Mouse (Mus musculus): ENCODE data around the gene Arpin. TPM values are rescaled to one million over a fixed set of nuclear protein-coding genes. Genes with fewer than 3 reads are reported as not detected.

Arpin gene
- total and polyA plus RNA-seq, 3 experiments = not detected

DNA sequence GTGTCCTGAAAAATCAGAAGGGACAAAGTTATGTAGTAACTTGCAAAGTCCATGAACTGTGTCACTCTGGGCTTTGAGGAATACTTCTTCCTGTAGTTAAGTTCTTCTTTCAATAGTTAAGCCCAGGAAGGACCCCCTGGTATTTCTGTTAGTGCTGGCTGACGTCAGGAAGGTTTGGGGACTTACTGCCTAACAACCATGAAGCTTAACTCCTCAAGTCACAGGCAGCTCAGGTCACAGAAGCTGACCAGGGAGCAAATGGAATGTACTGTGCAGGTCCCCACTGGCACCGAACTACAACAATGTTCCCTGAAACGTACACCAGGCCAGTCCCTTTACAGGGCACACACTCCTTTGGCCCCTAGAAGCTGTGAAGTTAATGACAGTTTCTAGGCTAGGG lies 39.9 kb downstream of the Arpin start:
- in situ Hi-C loops (cut with MboI; ENCODE audit: low pct_ligation_motif_present, low pct_unique_long_range_greater_than_20kb, low sequenced_read_pairs) = no loop called here
- H3K36me3 ChIP-seq (replicated peaks in 1 of 2; ENCODE audit: control insufficient read depth in 1 of 2, insufficient read depth in 1 of 2, low read length in 1 of 2) = peaks cover 44 to 91% of the 10 kb centered on the region in 2 experiments

DNA sequence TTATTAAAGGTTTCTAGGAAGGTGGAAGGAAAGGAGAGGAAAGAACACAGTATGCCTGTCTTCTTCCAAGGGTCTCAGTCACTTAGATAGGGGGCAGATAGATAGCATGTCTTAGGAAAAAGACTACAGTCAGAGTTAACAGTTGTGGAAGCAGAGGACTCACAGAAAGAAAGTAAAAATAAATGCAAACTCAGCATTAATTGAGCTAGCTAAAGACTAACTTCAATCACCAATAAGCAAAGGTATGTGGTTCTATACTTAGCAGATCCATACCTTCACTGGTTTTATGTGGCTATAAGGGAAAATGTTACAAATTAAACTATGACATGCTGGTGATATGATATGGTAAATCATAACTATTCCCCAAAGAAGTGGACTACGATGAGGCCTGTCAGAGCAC lies 40.4 kb downstream of the Arpin start:
- H3K36me3 ChIP-seq (replicated peaks in 1 of 2; ENCODE audit: control insufficient read depth in 1 of 2, insufficient read depth in 1 of 2, low read length in 1 of 2) = peaks cover 46 to 89% of the 10 kb centered on the region in 2 experiments
- peak; percentile 91 for TF ChIP-seq MAFK (IDR thresholded peaks at IDR 0.05; ENCODE audit: insufficient replicate concordance, low read length)
- no peak for TF ChIP-seq MEF2A (IDR thresholded peaks at IDR 0.05; ENCODE audit: borderline replicate concordance, low read depth, low read length)
- dilution Hi-C loops (cut with MboI; ENCODE audit: extremely low pct_ligation_motif_present, extremely low pct_unique_long_range_greater_than_20kb, low sequenced_read_pairs) = no loop called here

More for the DNA sequence above, 39.9 kb downstream of the Arpin start:
- H3K4me1 ChIP-seq (ENCODE audit: control insufficient read depth in 1 of 2, insufficient read depth in 2 of 2) = no peaks in the 10 kb centered on the region
- H3K27ac ChIP-seq (ENCODE audit: insufficient read depth, low read depth) = no peak overlapping the region
- H3K9me3 ChIP-seq (replicated peaks; ENCODE audit: low read length) = no peaks in the 10 kb centered on the region
- no peak overlapping the region for H3K4me3 ChIP-seq (replicated peaks in 1 of 3; ENCODE audit: low read depth in 2 of 3, low read length in 2 of 3, poor library complexity in 1 of 3)
- no peaks in the 10 kb centered on the region for H3K27me3 ChIP-seq (replicated peaks)
- TF ChIP-seq EP300 (IDR thresholded peaks at IDR 0.05; ENCODE audit: low read length) (no peak), CHD2 (IDR thresholded peaks at IDR 0.05; ENCODE audit: low read length) (no peak), RAD21 (IDR thresholded peaks at IDR 0.05; ENCODE audit: low read depth, low read length) (no peak), JUND (conservative IDR thresholded peaks at IDR 0.05; ENCODE audit: low read depth, low read length) (no peak), ZKSCAN1 (IDR thresholded peaks at IDR 0.05; ENCODE audit: borderline replicate concordance, low read depth, low read length) (no peak), MAX (IDR thresholded peaks at IDR 0.05; ENCODE audit: low read length) (no peak)
- H3K79me2 ChIP-seq (replicated peaks; ENCODE audit: control insufficient read depth, extremely low read depth, insufficient read depth, poor library complexity, severe bottlenecking) = no peaks in the 10 kb centered on the region
- H3K9ac ChIP-seq (ENCODE audit: insufficient read depth, low read depth) = no peak overlapping the region
- dilution Hi-C loops (cut with MboI; ENCODE audit: extremely low pct_ligation_motif_present, extremely low pct_unique_long_range_greater_than_20kb, low sequenced_read_pairs) = no loop called here
- H3K4me2 ChIP-seq (ENCODE audit: insufficient read depth, low read depth, poor library complexity, severe bottlenecking) = no peak overlapping the region
- no peak for DNase-seq (ENCODE audit: extremely low read depth)

DNA sequence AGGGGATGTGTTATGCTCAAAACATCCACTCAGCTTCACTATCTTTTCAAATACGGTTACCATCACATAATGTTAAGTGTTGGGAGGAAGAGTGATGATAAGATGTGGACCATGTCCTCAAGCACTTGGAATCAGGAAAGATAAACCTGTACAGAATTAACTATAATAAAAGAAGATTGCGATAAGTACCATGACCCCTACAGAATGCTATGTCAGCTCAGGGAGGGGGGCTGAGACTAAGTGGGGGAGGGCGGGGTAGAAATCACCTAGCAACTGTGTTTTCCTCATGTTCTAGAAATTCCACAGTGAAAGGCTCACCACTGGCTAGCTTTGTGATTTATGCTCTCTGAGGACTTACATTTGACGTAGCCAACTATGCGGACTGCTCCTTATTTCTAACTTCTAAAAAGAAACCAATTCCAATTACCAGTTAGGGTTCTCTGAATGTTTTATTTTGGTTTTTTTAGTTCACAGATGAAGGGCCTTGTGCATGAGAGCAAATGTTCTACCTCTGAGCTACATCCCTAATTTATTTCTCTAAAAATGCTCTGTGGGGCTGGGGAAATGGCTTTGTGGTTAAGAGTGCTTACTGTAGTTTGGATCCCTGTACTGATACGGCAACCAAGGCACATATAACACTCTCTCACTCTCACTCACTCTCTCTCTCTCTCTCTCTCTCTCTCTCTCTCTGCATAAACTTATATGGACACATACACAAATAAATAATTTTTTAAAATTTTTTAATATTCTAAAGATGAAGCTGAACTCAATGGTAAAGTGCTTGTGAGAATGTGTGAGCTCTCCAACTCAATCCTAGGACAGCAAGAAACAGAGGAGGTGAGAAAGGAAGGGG lies 42.4 kb downstream of the Arpin start:
- H3K4me1 ChIP-seq (ENCODE audit: control insufficient read depth in 1 of 2, insufficient read depth in 2 of 2) = no peaks in the 10 kb centered on the region
- in situ Hi-C loops (cut with MboI; ENCODE audit: low pct_ligation_motif_present, low pct_unique_long_range_greater_than_20kb, low sequenced_read_pairs) (no loop called here), dilution Hi-C loops (cut with MboI; ENCODE audit: extremely low pct_ligation_motif_present, extremely low pct_unique_long_range_greater_than_20kb, low sequenced_read_pairs) (no loop called here)
- no peak for DNase-seq (ENCODE audit: extremely low read depth)
- peaks cover 48 to 91% of the 10 kb centered on the region in 2 experiments for H3K36me3 ChIP-seq (replicated peaks in 1 of 2; ENCODE audit: control insufficient read depth in 1 of 2, insufficient read depth in 1 of 2, low read length in 1 of 2)
- no peaks in the 10 kb centered on the region for H3K79me2 ChIP-seq (replicated peaks; ENCODE audit: control insufficient read depth, extremely low read depth, insufficient read depth, poor library complexity, severe bottlenecking)
- H3K4me3 ChIP-seq (replicated peaks in 1 of 3; ENCODE audit: low read depth in 2 of 3, low read length in 2 of 3, poor library complexity in 1 of 3) = no peak overlapping the region
- no peaks in the 10 kb centered on the region for H3K27me3 ChIP-seq (replicated peaks)
- no peak overlapping the region for H3K27ac ChIP-seq (ENCODE audit: insufficient read depth, low read depth)
- H3K9me3 ChIP-seq (replicated peaks; ENCODE audit: low read length) = no peaks in the 10 kb centered on the region
- H3K9ac ChIP-seq (ENCODE audit: insufficient read depth, low read depth) = no peak overlapping the region
- H3K4me2 ChIP-seq (ENCODE audit: insufficient read depth, low read depth, poor library complexity, severe bottlenecking) = no peak overlapping the region
- no peak for TF ChIP-seq BHLHE40 (IDR thresholded peaks at IDR 0.05; ENCODE audit: low read depth, low read length)
- TF ChIP-seq SMC3 (IDR thresholded peaks at IDR 0.05; ENCODE audit: low read depth, low read length) = no peak
- no peak for TF ChIP-seq UBTF (IDR thresholded peaks at IDR 0.05; ENCODE audit: low read depth, low read length)
- no peak for TF ChIP-seq PAX5 (IDR thresholded peaks at IDR 0.05; ENCODE audit: low read length)
- TF ChIP-seq CHD2 (IDR thresholded peaks at IDR 0.05; ENCODE audit: low read length) = no peak
- TF ChIP-seq CHD1 (IDR thresholded peaks at IDR 0.05; ENCODE audit: low read depth, low read length) = no peak

More for the DNA sequence above, 40.4 kb downstream of the Arpin start:
- Histone ChIP-seq H3K27me3 (replicated peaks) (no peaks in the 10 kb centered on the region), H3K9ac (ENCODE audit: insufficient read depth, low read depth) (no peak overlapping the region), H3K4me1 (ENCODE audit: control insufficient read depth in 1 of 2, insufficient read depth in 2 of 2) (no peaks in the 10 kb centered on the region), H3K4me3 (replicated peaks in 1 of 3; ENCODE audit: low read depth in 2 of 3, low read length in 2 of 3, poor library complexity in 1 of 3) (no peak overlapping the region), H3K4me2 (ENCODE audit: insufficient read depth, low read depth, poor library complexity, severe bottlenecking) (no peak overlapping the region), H3K9me3 (replicated peaks; ENCODE audit: low read length) (no peaks in the 10 kb centered on the region), H3K27ac (ENCODE audit: insufficient read depth, low read depth) (no peak overlapping the region), H3K79me2 (replicated peaks; ENCODE audit: control insufficient read depth, extremely low read depth, insufficient read depth, poor library complexity, severe bottlenecking) (no peaks in the 10 kb centered on the region)
- in situ Hi-C loops (cut with MboI; ENCODE audit: low pct_ligation_motif_present, low pct_unique_long_range_greater_than_20kb, low sequenced_read_pairs) = no loop called here
- DNase-seq (ENCODE audit: extremely low read depth) = no peak
